Mouse (Mus musculus): ENCODE data around the gene Grm4. TPM values are rescaled to one million over a fixed set of nuclear protein-coding genes. Genes with fewer than 3 reads are reported as not detected.
A peak's percentile ranks its signal among the peaks of the same experiment; 100 is the strongest.

Gene Grm4
- polyA plus RNA-seq, 1 experiment from 2014 or later: 9.1 TPM

DNA sequence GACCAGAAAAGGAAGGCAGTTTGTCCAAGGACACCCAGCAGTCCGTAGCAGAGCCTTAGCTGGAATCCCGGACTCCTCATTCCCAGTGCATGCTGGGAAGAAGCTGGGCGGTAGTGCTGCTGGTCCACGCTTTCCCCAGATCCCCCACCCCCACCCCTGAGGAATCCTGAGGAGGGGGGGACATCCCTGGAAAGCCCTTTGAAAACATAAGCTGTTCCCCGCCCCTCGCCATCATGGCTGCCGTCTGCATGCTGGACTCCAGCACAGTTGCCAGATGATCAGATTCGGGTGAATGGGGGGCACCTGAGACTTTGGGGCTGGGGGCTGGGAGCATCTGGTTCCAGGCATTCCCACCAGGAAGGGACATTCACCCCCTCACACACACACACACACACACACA is 99.4 kb downstream of the Grm4 start:
- Histone ChIP-seq H3K4me3 (ENCODE audit: low read depth, low read length) (no peak overlapping the region), H3K9me3 (ENCODE audit: control insufficient read depth, low read length) (no peaks in the 10 kb centered on the region), H3K36me3 (ENCODE audit: control insufficient read depth, insufficient read depth, low read length) (no peaks in the 10 kb centered on the region), H3K27ac (ENCODE audit: low read depth, low read length) (no peak overlapping the region), H3K9ac (replicated peaks; ENCODE audit: low read depth, low read length) (no peak overlapping the region; the same call in 1 of the 2 replicates), H3K4me1 (ENCODE audit: control insufficient read depth, insufficient read depth, low read length) (peaks cover 21% of the 10 kb centered on the region), H3K4me2 (ENCODE audit: low read depth, low read length) (no peak overlapping the region), H3K27me3 (ENCODE audit: control insufficient read depth, insufficient read depth, low read length) (no peaks in the 10 kb centered on the region)
- WGBS: 33% methylated on average over 8 of the region's 8 CpGs
- no peak for ATAC-seq (ENCODE audit: low read depth)

DNA sequence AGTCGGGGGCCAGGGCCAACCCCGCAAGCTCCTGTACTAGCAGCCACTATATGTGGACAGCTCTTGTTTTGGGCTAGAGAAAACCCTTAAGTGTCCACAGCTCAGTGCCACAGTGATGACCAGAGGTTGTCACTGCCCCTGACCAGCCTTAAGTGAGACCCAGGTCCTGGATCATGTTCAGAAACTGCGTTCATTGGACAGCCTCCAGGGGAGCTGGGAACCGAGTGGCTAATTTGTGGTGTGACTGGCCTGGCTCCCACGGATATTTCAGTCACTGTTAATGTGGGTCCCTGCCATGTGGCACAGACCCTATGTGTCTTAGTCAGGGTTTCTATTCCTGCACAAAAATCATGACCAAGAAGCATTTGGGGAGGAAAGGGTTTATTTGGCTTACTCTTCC is 112.2 kb downstream of the Grm4 start:
- Histone ChIP-seq H3K9ac (replicated peaks; ENCODE audit: low read depth, low read length) (no peak overlapping the region), H3K4me1 (ENCODE audit: control insufficient read depth, insufficient read depth, low read length) (no peaks in the 10 kb centered on the region), H3K9me3 (ENCODE audit: control insufficient read depth, low read length) (no peaks in the 10 kb centered on the region), H3K4me3 (ENCODE audit: low read depth, low read length) (no peak overlapping the region), H3K27me3 (ENCODE audit: control insufficient read depth, insufficient read depth, low read length) (no peaks in the 10 kb centered on the region), H3K27ac (ENCODE audit: low read depth, low read length) (no peak overlapping the region), H3K36me3 (ENCODE audit: control insufficient read depth, insufficient read depth, low read length) (no peaks in the 10 kb centered on the region), H3K4me2 (ENCODE audit: low read depth, low read length) (no peak overlapping the region)
- WGBS: 88% methylated on average over 5 of the region's 5 CpGs
- no peak for ATAC-seq (ENCODE audit: low read depth)

GRCm38 (mm10) chr17:27408531-27408930 is 112.7 kb downstream of the Grm4 start:
- Histone ChIP-seq H3K36me3 (ENCODE audit: control insufficient read depth, insufficient read depth, low read length) (no peaks in the 10 kb centered on the region), H3K27me3 (ENCODE audit: control insufficient read depth, insufficient read depth, low read length) (no peaks in the 10 kb centered on the region), H3K4me1 (ENCODE audit: control insufficient read depth, insufficient read depth, low read length) (no peaks in the 10 kb centered on the region), H3K4me3 (ENCODE audit: low read depth, low read length) (no peak overlapping the region), H3K9me3 (ENCODE audit: control insufficient read depth, low read length) (no peaks in the 10 kb centered on the region), H3K4me2 (ENCODE audit: low read depth, low read length) (no peak overlapping the region), H3K27ac (ENCODE audit: low read depth, low read length) (no peak overlapping the region), H3K9ac (replicated peaks; ENCODE audit: low read depth, low read length) (no peak overlapping the region)
- WGBS: 74% methylated on average over 5 of the region's 5 CpGs
- no peak for ATAC-seq (ENCODE audit: low read depth)

- Histone ChIP-seq H3K4me2 (ENCODE audit: low read depth, low read length) (no peak overlapping the region), H3K9ac (replicated peaks; ENCODE audit: low read depth, low read length) (no peak overlapping the region), H3K36me3 (ENCODE audit: control insufficient read depth, insufficient read depth, low read length) (no peaks in the 10 kb centered on the region), H3K27ac (ENCODE audit: low read depth, low read length) (no peak overlapping the region), H3K9me3 (ENCODE audit: control insufficient read depth, low read length) (no peaks in the 10 kb centered on the region), H3K27me3 (ENCODE audit: control insufficient read depth, insufficient read depth, low read length) (no peaks in the 10 kb centered on the region), H3K4me3 (ENCODE audit: low read depth, low read length) (no peak overlapping the region), H3K4me1 (ENCODE audit: control insufficient read depth, insufficient read depth, low read length) (no peaks in the 10 kb centered on the region)
- ATAC-seq (ENCODE audit: low read depth): peak; percentile 60; the same call in 1 of the 2 replicates
- WGBS: 36% methylated on average over 4 of the region's 4 CpGs
Observed at GRCm38 (mm10) chr17:27406956-27407355, 114.2 kb downstream of the Grm4 start.

GRCm38 (mm10) chr17:27405376-27406024 is 115.7 kb downstream of the Grm4 start:
- Histone ChIP-seq H3K4me3 (ENCODE audit: low read depth, low read length) (no peak overlapping the region), H3K4me2 (ENCODE audit: low read depth, low read length) (no peak overlapping the region), H3K9me3 (ENCODE audit: control insufficient read depth, low read length) (no peaks in the 10 kb centered on the region), H3K36me3 (ENCODE audit: control insufficient read depth, insufficient read depth, low read length) (no peaks in the 10 kb centered on the region), H3K27me3 (ENCODE audit: control insufficient read depth, insufficient read depth, low read length) (no peaks in the 10 kb centered on the region), H3K27ac (ENCODE audit: low read depth, low read length) (no peak overlapping the region), H3K4me1 (ENCODE audit: control insufficient read depth, insufficient read depth, low read length) (no peaks in the 10 kb centered on the region), H3K9ac (replicated peaks; ENCODE audit: low read depth, low read length) (no peak overlapping the region)
- no peak for ATAC-seq (ENCODE audit: low read depth)
- WGBS: 88% methylated on average over 19 of the region's 19 CpGs

DNA sequence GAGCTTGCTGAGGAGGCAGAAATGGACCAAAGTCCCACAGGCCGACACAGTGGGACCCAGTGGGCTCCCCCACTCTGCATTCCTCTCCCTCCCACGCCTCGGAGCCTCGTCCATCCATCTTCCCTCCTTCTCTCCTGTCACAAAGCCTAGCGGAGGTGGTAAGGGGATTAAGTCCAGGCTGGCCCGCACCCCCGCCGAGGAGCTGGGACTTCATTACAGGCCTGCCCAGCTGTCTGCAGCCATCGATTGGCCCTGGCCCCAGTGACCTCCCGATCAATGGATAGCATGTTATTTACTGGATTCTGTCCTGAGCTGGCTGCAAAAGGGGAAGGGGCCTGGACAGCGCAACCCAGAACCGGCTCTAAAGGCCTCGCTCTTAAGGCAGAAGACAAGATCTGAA is 120.0 kb downstream of the Grm4 start:
- H3K36me3 ChIP-seq (ENCODE audit: control insufficient read depth, insufficient read depth, low read length): no peaks in the 10 kb centered on the region
- H3K9ac ChIP-seq (replicated peaks; ENCODE audit: low read depth, low read length): no peak overlapping the region
- ATAC-seq (ENCODE audit: low read depth): no peak
- no peak overlapping the region for H3K4me3 ChIP-seq (ENCODE audit: low read depth, low read length)
- H3K27ac ChIP-seq (ENCODE audit: low read depth, low read length): no peak overlapping the region
- no peaks in the 10 kb centered on the region for H3K9me3 ChIP-seq (ENCODE audit: control insufficient read depth, low read length)
- 28% methylated on average over 13 of the region's 13 CpGs for WGBS
- H3K4me1 ChIP-seq (ENCODE audit: control insufficient read depth, insufficient read depth, low read length): no peaks in the 10 kb centered on the region
- no peaks in the 10 kb centered on the region for H3K27me3 ChIP-seq (ENCODE audit: control insufficient read depth, insufficient read depth, low read length)
- H3K4me2 ChIP-seq (ENCODE audit: low read depth, low read length): no peak overlapping the region

- WGBS: 40% methylated on average over 5 of the region's 5 CpGs
- peaks cover 13% of the 10 kb centered on the region for H3K4me1 ChIP-seq (ENCODE audit: control insufficient read depth, insufficient read depth, low read length)
- no peak overlapping the region for H3K9ac ChIP-seq (replicated peaks; ENCODE audit: low read depth, low read length)
- H3K4me3 ChIP-seq (ENCODE audit: low read depth, low read length): no peak overlapping the region
- ATAC-seq (ENCODE audit: low read depth): no peak; the same call in 1 of the 2 replicates
- no peak overlapping the region for H3K27ac ChIP-seq (ENCODE audit: low read depth, low read length)
- no peaks in the 10 kb centered on the region for H3K36me3 ChIP-seq (ENCODE audit: control insufficient read depth, insufficient read depth, low read length)
- no peaks in the 10 kb centered on the region for H3K27me3 ChIP-seq (ENCODE audit: control insufficient read depth, insufficient read depth, low read length)
- no peak overlapping the region for H3K4me2 ChIP-seq (ENCODE audit: low read depth, low read length)
- H3K9me3 ChIP-seq (ENCODE audit: control insufficient read depth, low read length): no peaks in the 10 kb centered on the region
Observed at GRCm38 (mm10) chr17:27393931-27394330, 127.3 kb downstream of the Grm4 start.

DNA sequence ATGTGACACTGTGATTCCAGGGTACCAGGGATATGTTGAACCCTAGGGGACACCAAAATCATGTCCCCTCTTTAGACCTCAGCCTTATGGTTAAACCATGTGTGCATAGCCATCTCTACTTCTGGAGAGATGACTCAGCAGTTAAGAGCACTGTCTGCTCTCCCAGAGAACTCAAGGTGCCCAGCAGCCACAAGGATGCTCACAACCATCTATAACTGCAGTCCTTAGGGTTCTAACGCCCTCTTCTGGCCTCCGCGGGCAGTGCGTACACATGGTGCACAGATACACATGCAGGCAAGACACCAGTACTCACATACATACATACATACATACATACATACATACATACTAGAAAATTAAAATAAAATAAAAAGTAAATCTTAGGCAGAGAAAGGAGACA is 127.8 kb downstream of the Grm4 start:
- Histone ChIP-seq H3K36me3 (ENCODE audit: control insufficient read depth, insufficient read depth, low read length) (no peaks in the 10 kb centered on the region), H3K27me3 (ENCODE audit: control insufficient read depth, insufficient read depth, low read length) (no peaks in the 10 kb centered on the region), H3K4me3 (ENCODE audit: low read depth, low read length) (no peak overlapping the region), H3K9ac (replicated peaks; ENCODE audit: low read depth, low read length) (no peak overlapping the region), H3K9me3 (ENCODE audit: control insufficient read depth, low read length) (no peaks in the 10 kb centered on the region), H3K4me1 (ENCODE audit: control insufficient read depth, insufficient read depth, low read length) (peaks cover 13% of the 10 kb centered on the region), H3K27ac (ENCODE audit: low read depth, low read length) (no peak overlapping the region), H3K4me2 (ENCODE audit: low read depth, low read length) (no peak overlapping the region)
- no peak for ATAC-seq (ENCODE audit: low read depth)
- 90% methylated on average over 4 of the region's 4 CpGs for WGBS

DNA sequence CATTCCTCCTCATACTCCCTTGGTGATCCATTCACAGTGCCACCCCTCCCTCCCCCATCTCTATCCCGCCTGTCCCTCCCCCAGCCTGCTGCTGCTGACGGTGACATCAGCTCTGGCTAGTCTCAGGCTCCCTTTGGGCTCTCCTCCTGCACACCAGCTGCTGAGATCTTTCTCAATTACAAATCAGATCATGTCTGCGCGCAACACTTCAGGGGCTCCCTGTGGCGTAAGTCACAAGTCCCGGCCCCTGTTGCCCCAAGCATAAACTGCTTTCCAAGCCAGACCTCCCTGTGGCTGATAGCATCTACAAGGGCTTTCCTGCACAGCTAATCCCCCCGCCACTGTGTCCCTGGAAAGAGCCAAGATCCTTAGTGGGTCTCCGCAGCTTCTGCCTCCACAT is 128.3 kb downstream of the Grm4 start:
- WGBS: 21% methylated on average over 8 of the region's 8 CpGs
- no peak overlapping the region for H3K27ac ChIP-seq (ENCODE audit: low read depth, low read length)
- ATAC-seq (ENCODE audit: low read depth): no peak

More for the DNA sequence above, 128.3 kb downstream of the Grm4 start:
- H3K36me3 ChIP-seq (ENCODE audit: control insufficient read depth, insufficient read depth, low read length): no peaks in the 10 kb centered on the region
- H3K9ac ChIP-seq (replicated peaks; ENCODE audit: low read depth, low read length): no peak overlapping the region
- peaks cover 13% of the 10 kb centered on the region for H3K4me1 ChIP-seq (ENCODE audit: control insufficient read depth, insufficient read depth, low read length)
- no peaks in the 10 kb centered on the region for H3K9me3 ChIP-seq (ENCODE audit: control insufficient read depth, low read length)
- H3K4me2 ChIP-seq (ENCODE audit: low read depth, low read length): no peak overlapping the region
- no peaks in the 10 kb centered on the region for H3K27me3 ChIP-seq (ENCODE audit: control insufficient read depth, insufficient read depth, low read length)
- H3K4me3 ChIP-seq (ENCODE audit: low read depth, low read length): no peak overlapping the region
